Mouse (Mus musculus) MEL (cell line): Measurements from ENCODE around the gene Tmem184c. TPM values are rescaled to one million over a fixed set of nuclear protein-coding genes. Genes with fewer than 3 reads are reported as not detected.

Source experiments
- DNase-seq: peaks from one replicate; pipeline ENCODE4 v3.0.0; 2011; ENCODE audit warnings: low read depth, low spot score
- H3K27ac ChIP-seq: 2 replicates; pipeline ENCODE4 v1.5.1; 2012; ENCODE audit warnings: low read depth, mild to moderate bottlenecking, control low read depth, low read length, moderate library complexity; ENCODE audit not compliant: control insufficient read depth
- H3K27me3 ChIP-seq, 2 experiments: fragments of 150-350 bp in 1 of 2; sonication (generic) in 1 of 2; 2 replicates each; pipeline ENCODE4 v1.6.1; 2012; ENCODE audit warnings: low read length in 2 of 2, mild to moderate bottlenecking in 2 of 2, improper control_type of control experiment in 1 of 2, moderate library complexity in 1 of 2; ENCODE audit not compliant: insufficient read depth in 2 of 2, control insufficient read depth in 1 of 2
- H3K36me3 ChIP-seq, 2 experiments: 2 replicates each; pipeline ENCODE4 v1.6.1; 2012 to 2014; ENCODE audit warnings: low read length in 2 of 2, improper control_type of control experiment in 1 of 2, inconsistent platforms in 1 of 2, mild to moderate bottlenecking in 1 of 2; ENCODE audit not compliant: insufficient read depth in 2 of 2, control insufficient read depth in 1 of 2
- H3K4me1 ChIP-seq, 2 experiments: fragments of 150-350 bp in 1 of 2; sonication (generic) in 1 of 2; 2 replicates each; pipeline ENCODE4 v1.6.1; 2012; ENCODE audit warnings: low read length in 2 of 2, improper control_type of control experiment in 1 of 2, mild to moderate bottlenecking in 1 of 2; ENCODE audit not compliant: insufficient read depth in 2 of 2, control insufficient read depth in 1 of 2
- H3K4me3 ChIP-seq, 2 experiments: fragments of 150-350 bp in 1 of 2; sonication (generic) in 1 of 2; 2 replicates each; pipeline ENCODE4 v1.5.1; 2012; ENCODE audit warnings: low read depth in 2 of 2, low read length in 2 of 2, mild to moderate bottlenecking in 2 of 2, moderate library complexity in 2 of 2, control low read depth in 1 of 2, improper control_type of control experiment in 1 of 2; ENCODE audit not compliant: control insufficient read depth in 1 of 2, insufficient read depth in 1 of 2
- H3K79me2 ChIP-seq: 2 replicates; pipeline ENCODE4 v1.6.1; 2012; ENCODE audit warnings: mild to moderate bottlenecking, low read length, moderate library complexity; ENCODE audit not compliant: control insufficient read depth, poor library complexity, insufficient read depth
- H3K9ac ChIP-seq: 2 replicates; pipeline ENCODE4 v1.6.1; 2012; ENCODE audit warnings: low read depth, mild to moderate bottlenecking, control low read depth, low read length, moderate library complexity; ENCODE audit not compliant: control insufficient read depth, poor library complexity, severe bottlenecking
- H3K9me3 ChIP-seq: fragments of 150-350 bp; sonication (generic); replicated peaks from 2 replicates; pipeline ENCODE4 v1.6.1; 2012; ENCODE audit warnings: mild to moderate bottlenecking, low read length, improper control_type of control experiment, moderate library complexity; ENCODE audit not compliant: insufficient read depth
- BHLHE40 ChIP-seq: IDR thresholded peaks from 2 replicates; pipeline ENCODE4 v1.6.1; 2012; ENCODE audit warnings: low read depth, mild to moderate bottlenecking, inconsistent platforms, low read length, improper control_type of control experiment, borderline replicate concordance
- CHD2 ChIP-seq: IDR thresholded peaks from 2 replicates; pipeline ENCODE4 v1.6.1; 2011; ENCODE audit warnings: low read length, improper control_type of control experiment
- CTCF ChIP-seq, 3 experiments: IDR thresholded peaks in 2 of 3; conservative IDR thresholded peaks in 1 of 3; 2 replicates each; pipeline ENCODE4 v1.5.1; 2011 to 2012; ENCODE audit warnings: low read length in 3 of 3, low read depth in 2 of 3, mild to moderate bottlenecking in 2 of 3, improper control_type of control experiment in 1 of 3, inconsistent platforms in 1 of 3, mixed read lengths in 1 of 3, moderate library complexity in 1 of 3; ENCODE audit not compliant: control insufficient read depth in 1 of 3, insufficient read depth in 1 of 3, poor library complexity in 1 of 3, severe bottlenecking in 1 of 3
- E2F4 ChIP-seq: IDR thresholded peaks from 2 replicates; pipeline ENCODE4 v1.6.1; 2011; ENCODE audit warnings: low read depth, low read length, improper control_type of control experiment, borderline replicate concordance
- ELF1 ChIP-seq: IDR thresholded peaks from 2 replicates; pipeline ENCODE4 v1.6.1; 2014; ENCODE audit warnings: low read depth, mild to moderate bottlenecking, inconsistent platforms, low read length, improper control_type of control experiment, moderate library complexity
- EP300 ChIP-seq, 2 experiments: IDR thresholded peaks; 2 replicates each; pipeline ENCODE4 v1.6.1; 2011; ENCODE audit warnings: improper control_type of control experiment in 2 of 2, low read length in 2 of 2, low read depth in 1 of 2, mild to moderate bottlenecking in 1 of 2
- GATA1 ChIP-seq: IDR thresholded peaks from 2 replicates; pipeline ENCODE4 v1.6.1; 2011; ENCODE audit warnings: low read depth, low read length, improper control_type of control experiment
- HCFC1 ChIP-seq: IDR thresholded peaks from 2 replicates; pipeline ENCODE4 v1.6.1; 2012; ENCODE audit warnings: low read depth, mild to moderate bottlenecking, inconsistent platforms, low read length, improper control_type of control experiment, moderate library complexity
- JUND ChIP-seq: IDR thresholded peaks from 2 replicates; pipeline ENCODE4 v1.6.1; 2011; ENCODE audit warnings: low read depth, mild to moderate bottlenecking, improper control_type of control experiment, low read length
- MAFK ChIP-seq: IDR thresholded peaks from 2 replicates; pipeline ENCODE4 v1.6.1; 2011; ENCODE audit warnings: low read depth, mild to moderate bottlenecking, low read length, improper control_type of control experiment, borderline replicate concordance
- MAZ ChIP-seq: IDR thresholded peaks from 2 replicates; pipeline ENCODE4 v1.6.1; 2012; ENCODE audit warnings: low read depth, mild to moderate bottlenecking, inconsistent platforms, low read length, improper control_type of control experiment
- MEF2A ChIP-seq: IDR thresholded peaks from 2 replicates; pipeline ENCODE4 v1.6.1; 2014; ENCODE audit warnings: low read depth, mild to moderate bottlenecking, inconsistent platforms, low read length, improper control_type of control experiment; ENCODE audit not compliant: poor library complexity, insufficient replicate concordance, severe bottlenecking; ENCODE audit errors: extremely low read depth
- MXI1 ChIP-seq: IDR thresholded peaks from 2 replicates; pipeline ENCODE4 v1.6.1; 2011; ENCODE audit warnings: mild to moderate bottlenecking, low read depth, low read length, improper control_type of control experiment
- MYC ChIP-seq: IDR thresholded peaks from 2 replicates; pipeline ENCODE4 v1.6.1; 2011; ENCODE audit warnings: low read depth, mild to moderate bottlenecking, low read length, improper control_type of control experiment, moderate library complexity
- RAD21 ChIP-seq: IDR thresholded peaks from 2 replicates; pipeline ENCODE4 v1.6.1; 2011; ENCODE audit warnings: mild to moderate bottlenecking, low read depth, low read length, improper control_type of control experiment
- SIN3A ChIP-seq: IDR thresholded peaks from 2 replicates; pipeline ENCODE4 v1.6.1; 2012; ENCODE audit warnings: low read length, improper control_type of control experiment, inconsistent platforms
- SMC3 ChIP-seq: IDR thresholded peaks from 2 replicates; pipeline ENCODE4 v1.6.1; 2011; ENCODE audit warnings: low read depth, low read length, improper control_type of control experiment
- TAL1 ChIP-seq: IDR thresholded peaks from 2 replicates; pipeline ENCODE4 v1.6.1; 2012; ENCODE audit warnings: mild to moderate bottlenecking, inconsistent platforms, low read length, moderate library complexity, mixed read lengths
- TBP ChIP-seq: IDR thresholded peaks from 2 replicates; pipeline ENCODE4 v1.8.0; 2011; ENCODE audit warnings: low read depth, low read length, improper control_type of control experiment
- USF2 ChIP-seq, 2 experiments: IDR thresholded peaks; 2 replicates each; pipeline ENCODE4 v1.6.1; 2011 to 2012; ENCODE audit warnings: improper control_type of control experiment in 2 of 2, low read length in 2 of 2, borderline replicate concordance in 1 of 2, inconsistent platforms in 1 of 2, low read depth in 1 of 2, mild to moderate bottlenecking in 1 of 2; ENCODE audit not compliant: insufficient read depth in 1 of 2
- ZC3H11A ChIP-seq: IDR thresholded peaks from 2 replicates; pipeline ENCODE4 v1.6.1; 2012; ENCODE audit warnings: low read depth, mild to moderate bottlenecking, inconsistent platforms, low read length, improper control_type of control experiment
- ZMIZ1 ChIP-seq: IDR thresholded peaks from 2 replicates; pipeline ENCODE4 v1.6.1; 2012; ENCODE audit warnings: low read depth, mild to moderate bottlenecking, inconsistent platforms, low read length, improper control_type of control experiment, moderate library complexity
- ZNF384 ChIP-seq: IDR thresholded peaks from 2 replicates; pipeline ENCODE4 v1.6.1; 2012; ENCODE audit warnings: low read depth, mild to moderate bottlenecking, inconsistent platforms, low read length, improper control_type of control experiment
- polyA plus RNA-seq, 2 experiments: library from polyadenylated mRNA; stranded (reverse) in 1 of 2; unstranded in 1 of 2; fragments of >175 nt in 1 of 2; fragments of >200 nt in 1 of 2; gene quantifications; 2 replicates each; pipeline versions ENCODE4 v1.2.1 to v1.2.4; 2012; ENCODE audit warnings: low replicate concordance in 2 of 2, low read depth in 1 of 2; ENCODE audit not compliant: insufficient read length in 2 of 2, insufficient read depth in 1 of 2, missing spikeins in 1 of 2
- total RNA-seq: library from RNA; depleted of rRNA; stranded (reverse); fragments of 300-350 nt; gene quantifications from 2 replicates; pipeline ENCODE4 v1.2.3, GENCODE M21; 2012

Tmem184c gene
- total and polyA plus RNA-seq, 3 experiments, result 8.5 to 11.3 TPM; not detected in 1

GRCm38 (mm10) chr8:77617916-77618315 lies 7.4 kb upstream of the Tmem184c start:
- Histone ChIP-seq H3K27me3 (no peaks in the 10 kb centered on the region; a peak in 2 of 4 replicates), H3K36me3 (no peaks in the 10 kb centered on the region), H3K9ac (no peak overlapping the region), H3K4me1 (peaks cover 0 to 7% of the 10 kb centered on the region in 2 experiments; a peak in 2 of 4 replicates), H3K4me3 (no peak overlapping the region), H3K9me3 (no peaks in the 10 kb centered on the region), H3K79me2 (no peaks in the 10 kb centered on the region), H3K27ac (no peak overlapping the region)
- TF ChIP-seq MXI1, result no peak
- TF ChIP-seq MAZ, result no peak
- peak; percentile 19; the same call in 1 of the 2 replicates for TF ChIP-seq RAD21
- TF ChIP-seq MAFK, result no peak
- TF ChIP-seq SMC3, result peak; percentile 44
- TF ChIP-seq CHD2, result no peak
- no peak for TF ChIP-seq SIN3A
- TF ChIP-seq EP300 (IDR thresholded peaks at IDR 0.05; ENCODE audit: low read depth in 1 of 2, low read length in 2 of 2), result no peak
- no peak for TF ChIP-seq MEF2A
- TF ChIP-seq CTCF (IDR thresholded peaks at IDR 0.05 in 2 of 3, conservative IDR thresholded peaks at IDR 0.05 in 1 of 3; ENCODE audit: control insufficient read depth in 1 of 3, insufficient read depth in 1 of 3, low read depth in 2 of 3, low read length in 3 of 3, poor library complexity in 1 of 3, severe bottlenecking in 1 of 3), result peak in 1 of 3 experiments; percentile 44; a peak in 3 of 6 replicates
- TF ChIP-seq JUND, result no peak
- TF ChIP-seq TAL1, result no peak
- TF ChIP-seq HCFC1, result no peak
- TF ChIP-seq E2F4, result no peak
- no peak for TF ChIP-seq TBP
- TF ChIP-seq ELF1, result no peak
- DNase-seq, result peak; percentile 45

- Histone ChIP-seq H3K9ac (peak overlapping the region; percentile 31), H3K27me3 (no peaks in the 10 kb centered on the region)
- DNase-seq, result no peak
- no peak for TF ChIP-seq TBP
- TF ChIP-seq MEF2A, result no peak
- no peak for TF ChIP-seq ZMIZ1
- no peak for TF ChIP-seq GATA1
- no peak for TF ChIP-seq USF2 (IDR thresholded peaks at IDR 0.05; ENCODE audit: borderline replicate concordance in 1 of 2, insufficient read depth in 1 of 2, low read depth in 1 of 2, low read length in 2 of 2)
- TF ChIP-seq ELF1, result no peak
- TF ChIP-seq CHD2, result no peak
- no peak for TF ChIP-seq MYC
- TF ChIP-seq SIN3A, result no peak
- no peak for TF ChIP-seq JUND
- TF ChIP-seq ZC3H11A, result no peak
- TF ChIP-seq BHLHE40, result no peak
- no peak for TF ChIP-seq ZNF384
- TF ChIP-seq, all 39 proteins: peak for 0
- Histone ChIP-seq H3K9me3 (no peaks in the 10 kb centered on the region), H3K4me1 (peaks cover 0 to 4% of the 10 kb centered on the region in 2 experiments; a peak in 1 of 4 replicates), H3K27ac (no peak overlapping the region), H3K4me3 (peak overlapping the region; percentile 58 to 88), H3K79me2 (no peaks in the 10 kb centered on the region; the same call in none of the 2 replicates), H3K36me3 (peaks cover 0 to 8% of the 10 kb centered on the region in 2 experiments; a peak in 2 of 4 replicates)
Observed at GRCm38 (mm10) chr8:77609621-77610020, 877 bp downstream of the Tmem184c start.
